Mouse (Mus musculus) embryo, embryonic 11 days (tissue): ENCODE results near the gene Tmod2.
"Not testable (repeated sequence)": the region's sequence is repeated elsewhere in the genome, so short reads cannot be mapped to it uniquely, and the experiment has no call there.

ENCODE experiments used
- DNase-seq: peaks from one replicate; pipeline ENCODE4 v3.0.0-alpha.2; 2015

The Tmod2 gene

DNA sequence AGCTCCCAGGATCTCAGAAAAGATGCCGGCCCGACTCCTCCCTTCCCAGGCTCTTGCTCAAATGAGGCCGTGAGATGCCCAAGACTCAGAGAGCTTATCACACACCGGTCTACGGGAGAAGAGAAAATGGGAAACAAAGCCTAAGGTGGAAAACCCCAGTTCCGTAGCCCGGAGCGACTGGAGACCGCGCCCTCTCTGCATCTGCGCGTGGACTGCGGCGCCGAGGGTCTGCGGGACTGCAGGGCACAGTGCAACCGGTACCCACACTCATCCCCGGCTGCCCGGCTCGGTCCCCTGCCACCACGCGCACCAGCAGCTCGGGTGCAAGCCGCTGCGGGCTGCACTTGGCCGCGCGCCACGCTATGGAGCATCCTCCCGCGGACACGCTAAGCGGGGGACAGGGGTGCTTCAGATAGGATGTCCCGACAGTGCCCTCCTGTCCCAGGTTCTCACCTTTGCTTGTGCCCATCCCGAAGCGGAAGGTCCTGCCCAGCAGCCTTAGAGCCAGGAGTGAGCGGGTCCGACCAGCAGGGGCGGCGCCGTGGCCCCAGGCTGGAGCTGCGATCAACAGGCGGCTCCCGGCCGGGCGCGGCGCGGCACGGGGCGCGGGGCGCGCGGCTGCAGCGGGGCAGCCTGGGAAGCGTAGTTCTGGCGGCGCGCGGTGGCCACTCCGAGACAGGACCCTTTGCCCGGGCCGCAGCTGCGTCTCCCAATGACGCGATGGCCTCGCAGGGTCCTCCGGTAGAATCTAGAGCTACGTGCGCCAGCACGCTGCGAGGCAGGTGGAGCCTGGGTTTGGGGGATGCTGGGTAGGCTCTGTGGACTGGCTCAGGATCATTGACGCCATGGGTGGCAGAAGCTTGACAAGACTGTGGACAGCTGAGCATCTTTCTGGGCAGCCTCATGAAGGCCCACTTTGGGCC, at the start of gene Tmod2:
Gene Tmod2, minus strand, starts transcription at position 755 of the 923 bp plus-strand sequence.
- DNase-seq = peak; percentile 88

DNA sequence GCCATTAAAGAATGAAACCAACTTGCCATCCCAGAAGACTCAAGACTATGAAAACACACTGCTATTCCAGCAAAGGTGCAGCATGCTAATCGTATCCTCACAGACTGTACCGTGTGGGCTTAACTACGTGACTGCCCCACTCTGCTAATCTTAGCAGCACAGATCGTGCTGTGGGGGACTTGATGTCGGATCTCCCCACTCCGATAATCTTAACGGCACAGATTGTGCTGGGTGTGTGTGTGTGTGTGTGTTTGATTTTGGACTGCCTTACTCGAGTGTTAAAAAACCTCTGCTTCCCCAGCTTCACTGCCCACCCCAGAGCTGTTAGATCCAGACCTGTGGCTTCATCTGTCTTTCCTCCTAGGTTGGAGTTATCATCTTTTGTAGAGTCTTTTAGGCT, 49.8 kb upstream of the Tmod2 start:
- DNase-seq = no peak

DNA sequence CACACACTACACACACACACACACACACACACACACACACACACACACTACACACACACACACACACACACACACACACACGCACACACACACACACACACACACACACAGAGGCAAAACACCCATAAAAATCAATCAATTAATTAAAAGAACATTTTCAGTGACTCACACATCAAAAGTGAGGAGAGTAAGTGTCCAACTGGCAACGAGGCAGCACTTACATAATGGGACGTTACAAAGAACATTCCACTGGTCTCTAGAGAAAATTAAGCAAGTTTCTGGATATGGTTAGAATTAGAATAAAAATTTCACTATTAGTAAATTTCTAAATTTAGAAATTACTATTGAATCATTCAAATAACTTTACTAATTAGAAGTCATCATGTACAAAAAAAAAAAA, 45.3 kb upstream of the Tmod2 start:
- not testable (repeated sequence) for DNase-seq

DNA sequence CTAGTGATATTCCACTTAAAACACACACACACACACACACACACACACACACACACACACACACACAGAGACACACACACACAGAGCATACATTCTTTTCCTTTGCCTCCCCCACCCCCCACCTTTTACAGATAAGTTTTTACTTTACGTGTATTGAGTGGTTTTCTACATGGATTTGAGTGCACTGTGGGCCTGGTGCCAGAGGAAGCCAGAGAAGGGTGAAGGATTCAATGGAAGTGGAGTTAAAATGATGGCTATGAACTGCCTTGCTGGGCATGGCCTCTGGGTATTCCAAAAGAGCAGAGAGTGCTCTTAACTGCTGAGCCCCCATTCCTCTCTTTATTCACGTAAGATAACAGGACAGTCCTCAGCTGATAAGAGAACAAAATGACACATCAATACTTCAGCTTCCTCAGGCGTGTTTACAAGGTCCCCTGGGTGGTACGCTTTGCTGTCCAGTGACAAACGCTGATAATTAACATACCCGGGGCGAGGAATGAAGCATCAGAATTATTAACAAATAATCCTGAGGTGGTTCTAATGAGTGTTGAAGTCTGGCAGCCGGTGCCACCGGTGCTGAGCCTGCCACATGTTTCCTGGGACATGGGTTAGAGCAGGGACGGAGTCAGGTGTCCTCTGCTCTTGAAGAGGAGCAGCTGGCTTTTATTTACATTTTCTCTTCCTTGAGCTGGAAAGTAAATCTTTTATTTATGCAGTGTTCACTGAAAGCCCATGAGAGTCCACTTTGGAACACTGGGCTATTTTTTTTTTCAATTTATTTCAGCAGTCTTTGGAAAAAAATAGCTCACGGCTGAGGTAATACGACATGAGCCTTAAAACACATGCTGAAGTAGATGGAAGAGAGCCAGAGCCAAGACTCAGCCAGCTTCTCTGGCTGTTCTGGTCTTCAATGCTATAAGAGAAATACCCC, 43.1 kb upstream of the Tmod2 start:
- DNase-seq = no peak

DNA sequence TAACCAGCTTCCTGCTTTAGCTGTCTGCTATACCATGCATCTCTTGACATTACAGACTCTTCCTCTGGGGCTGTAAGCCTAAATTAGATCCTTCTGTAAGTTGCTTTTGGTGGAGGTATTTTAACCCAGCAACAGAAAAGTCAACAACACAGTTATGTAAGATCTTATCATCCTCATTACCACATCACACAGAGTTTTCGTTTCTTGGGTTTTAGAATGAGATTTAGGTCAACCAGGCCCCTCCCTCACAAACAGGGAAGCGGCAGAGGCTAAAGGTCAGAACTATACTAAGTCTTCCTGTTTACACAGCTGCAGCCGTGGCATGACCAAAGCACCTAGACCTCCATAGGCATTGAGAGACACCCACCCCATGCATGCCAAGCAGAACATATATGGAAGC, 34.3 kb upstream of the Tmod2 start:
- peak; percentile 42 for DNase-seq

DNA sequence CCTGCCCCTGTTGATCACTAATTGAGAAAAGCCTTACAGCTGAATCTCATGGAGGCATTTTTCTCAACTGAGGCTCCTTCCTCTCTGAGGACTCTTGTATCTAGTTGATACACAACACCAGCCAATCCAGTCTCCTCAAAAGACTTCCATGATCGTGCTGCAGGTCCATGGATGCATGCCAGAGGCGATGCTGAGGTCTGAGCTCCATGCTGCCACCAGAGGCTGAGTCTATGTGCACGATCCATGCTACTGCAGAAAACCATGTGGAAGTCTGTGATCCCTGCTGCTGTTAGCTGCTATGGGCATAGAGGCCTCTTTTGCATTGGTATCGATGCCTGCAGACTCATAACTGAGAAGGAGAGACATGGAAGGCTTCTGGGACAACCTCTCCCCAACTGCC, 23.1 kb upstream of the Tmod2 start:
- no peak for DNase-seq

DNA sequence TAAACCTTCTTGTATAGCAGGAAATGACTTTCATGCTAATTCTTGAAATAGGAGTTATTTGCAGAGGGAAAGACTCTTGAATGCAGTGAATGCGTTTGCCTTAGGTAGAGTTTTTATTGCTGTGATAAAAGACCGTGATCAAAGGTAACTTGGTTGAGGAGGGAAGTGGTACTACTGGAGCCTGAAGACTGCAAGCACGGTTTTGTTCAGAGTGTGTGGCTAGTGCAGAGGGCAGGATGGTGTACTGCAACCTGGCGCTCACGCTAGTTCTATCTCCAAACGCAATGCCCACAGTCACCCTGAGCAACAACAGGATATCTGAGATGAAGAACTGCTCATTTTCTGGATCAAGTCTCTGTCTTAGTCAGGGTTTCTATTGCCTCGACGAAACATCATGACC, 22.5 kb upstream of the Tmod2 start:
- DNase-seq = no peak

DNA sequence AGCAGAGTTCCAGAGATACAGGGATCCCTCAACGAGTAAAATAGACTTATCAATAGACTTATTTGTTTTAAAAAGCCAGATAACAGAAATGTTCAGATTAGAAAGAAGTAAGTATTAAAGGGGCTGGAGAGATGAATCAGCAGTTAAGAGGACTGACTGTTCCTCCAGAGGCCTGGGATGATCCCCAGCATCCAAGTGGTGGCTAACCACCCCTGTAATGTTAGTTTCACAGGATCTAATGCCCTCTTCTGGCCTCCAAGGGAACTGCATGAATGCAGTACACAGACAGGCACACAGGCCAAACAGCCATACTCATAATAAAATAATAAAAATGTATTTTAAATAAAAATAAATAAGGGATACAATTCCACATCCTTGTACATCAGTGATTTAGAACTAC, 21.8 kb upstream of the Tmod2 start:
- peak; percentile 48 for DNase-seq

DNA sequence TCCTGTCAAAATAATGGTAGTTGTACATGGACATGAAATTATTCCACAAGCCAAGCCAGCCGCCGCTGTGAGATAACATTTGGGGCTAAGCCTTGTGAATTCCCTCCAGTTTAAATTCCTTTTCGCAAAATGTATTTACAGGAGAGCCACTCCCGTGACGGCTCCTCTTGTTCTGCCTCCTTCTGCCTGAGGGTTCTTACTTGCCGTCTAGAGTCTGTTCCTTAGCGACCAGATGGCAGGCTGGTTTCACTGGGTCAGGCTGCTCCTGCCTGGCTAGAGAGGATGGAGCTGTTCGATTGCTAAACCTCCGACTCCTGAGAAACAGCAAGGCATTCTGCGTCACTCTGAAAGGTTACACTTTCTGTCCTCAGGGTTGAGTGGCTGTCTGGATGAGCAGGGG, 21.0 kb upstream of the Tmod2 start:
- DNase-seq = peak; percentile 7

DNA sequence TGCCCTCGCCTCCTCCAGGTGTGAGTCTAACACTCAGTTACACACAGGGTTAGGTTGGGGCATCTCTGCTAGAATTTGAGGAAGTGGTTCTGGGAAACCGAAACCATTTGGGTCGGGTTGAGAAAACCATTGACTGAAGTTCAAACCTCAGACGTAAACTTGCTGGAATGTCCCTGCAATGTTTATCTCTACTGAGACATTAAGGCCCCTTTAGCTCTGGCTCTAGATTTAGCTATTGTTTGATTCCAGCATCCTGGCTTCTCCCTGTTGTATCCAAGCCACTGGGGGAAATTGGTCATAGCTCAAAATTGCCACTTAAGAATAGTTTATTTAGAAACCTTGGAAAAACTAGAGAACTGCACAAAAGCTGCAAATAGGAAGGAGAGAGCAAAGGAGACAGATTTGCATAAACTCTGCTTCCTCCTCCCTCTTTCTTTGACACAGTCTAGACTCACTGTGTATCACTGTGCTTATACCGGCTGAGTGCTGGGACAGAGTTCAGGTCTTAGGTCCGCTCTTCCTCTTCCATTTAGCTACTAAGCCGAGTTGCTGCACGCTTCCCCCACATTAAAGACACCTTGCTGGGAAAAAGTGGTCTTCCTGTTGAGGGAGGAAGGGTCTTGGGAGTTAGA, 19.8 kb upstream of the Tmod2 start:
- DNase-seq = no peak

DNA sequence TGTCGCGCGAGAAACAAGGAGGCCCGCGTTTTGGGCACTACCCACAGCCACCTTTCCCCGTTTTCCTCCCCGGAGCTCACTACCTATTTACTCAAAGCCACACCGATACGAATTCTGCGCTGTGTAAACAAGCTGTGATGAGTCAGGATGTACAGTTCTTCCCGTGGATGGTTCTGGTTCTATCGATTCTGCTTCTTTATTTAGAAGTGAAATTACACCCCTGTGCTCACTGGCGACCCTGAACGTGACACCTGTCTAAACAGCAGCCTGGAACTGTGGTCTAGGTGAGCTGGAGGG, 15.1 kb upstream of the Tmod2 start:
- DNase-seq = no peak

DNA sequence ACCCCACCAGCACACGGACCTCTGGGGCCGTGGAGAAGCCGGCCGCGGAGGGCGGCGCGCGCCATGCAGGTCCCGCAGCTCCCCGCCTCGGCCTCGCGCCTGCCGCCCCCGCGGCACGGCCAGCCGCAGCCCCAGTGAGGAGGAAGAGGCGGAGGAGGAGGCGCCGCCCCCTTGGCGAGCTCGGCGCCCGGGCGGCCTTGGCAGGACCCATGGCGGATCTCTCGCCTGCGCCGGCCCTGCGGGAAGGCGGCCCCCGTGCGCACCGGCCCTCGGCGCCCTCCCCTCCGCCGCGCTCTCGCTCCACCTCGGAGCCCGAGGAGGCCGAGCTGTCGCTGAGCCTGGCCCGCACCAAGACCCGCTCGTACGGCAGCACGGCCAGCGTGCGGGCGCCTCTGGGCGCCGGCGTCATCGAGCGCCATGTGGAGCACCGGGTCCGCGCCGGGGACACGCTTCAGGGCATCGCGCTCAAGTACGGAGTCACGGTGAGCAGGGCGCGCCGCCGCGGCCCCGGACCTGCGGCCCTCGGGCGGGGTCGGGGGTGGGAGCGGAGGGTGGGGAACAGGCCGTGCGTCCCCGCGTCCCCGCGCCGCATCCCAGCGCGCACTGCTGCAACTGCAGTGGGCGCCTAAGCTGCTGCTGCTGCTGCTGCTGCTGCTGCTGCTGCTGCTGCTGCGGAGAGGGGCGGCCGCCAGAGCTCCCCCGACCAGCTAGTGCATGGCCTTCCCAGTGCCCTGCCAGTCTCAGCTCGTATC, 14.6 kb upstream of the Tmod2 start, which contains the start of gene Lysmd2:
Gene Lysmd2, plus strand, starts transcription at position 186 of the 752 bp plus-strand sequence.
- DNase-seq = peak; percentile 82

DNA sequence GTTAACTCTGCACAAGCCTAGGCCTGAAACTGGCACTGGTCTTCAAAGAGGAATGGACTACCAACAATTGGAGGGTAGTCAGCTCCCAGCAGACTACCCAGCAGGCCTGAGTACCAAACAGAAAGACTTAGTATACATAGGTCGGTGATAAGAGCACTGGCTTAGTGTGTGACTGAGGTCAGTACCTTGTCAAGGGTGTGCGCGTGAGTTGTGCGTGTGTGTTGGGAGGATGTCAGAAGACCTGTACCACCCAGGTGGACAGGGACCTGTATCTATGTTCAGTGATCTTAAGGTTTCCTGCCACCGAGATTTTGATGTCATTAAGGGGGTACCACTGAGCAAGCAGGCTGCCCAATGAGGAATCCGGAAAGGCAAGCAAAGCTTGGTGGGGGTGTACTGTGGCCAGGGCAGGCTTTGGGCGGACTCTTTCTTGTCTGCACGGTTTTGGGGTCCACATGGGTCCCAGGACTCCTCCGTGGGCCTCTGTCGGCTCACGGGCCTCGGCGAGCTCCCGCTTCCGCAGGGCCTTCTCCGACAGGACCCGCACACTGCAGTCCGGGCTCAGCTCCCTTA, 13.9 kb upstream of the Tmod2 start:
- no peak for DNase-seq

DNA sequence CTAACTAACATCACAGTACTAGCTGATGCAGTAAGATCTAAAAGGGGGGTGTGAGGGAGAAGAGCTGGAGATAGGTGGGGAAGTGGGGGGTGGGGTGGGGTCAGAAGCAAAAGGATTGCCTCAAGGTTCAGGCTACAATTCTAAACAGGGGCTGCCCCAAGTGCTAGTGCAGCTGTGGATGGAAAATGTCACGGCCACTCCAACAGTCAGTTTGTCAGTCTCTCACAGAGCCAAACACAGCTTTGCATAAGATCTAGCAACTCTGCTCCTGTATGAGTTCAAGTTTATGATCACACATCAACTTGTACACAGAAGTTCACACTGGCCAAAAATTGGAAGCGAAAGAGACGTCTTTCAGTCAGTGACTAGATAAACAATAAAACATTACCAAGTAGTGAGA, 10.3 kb upstream of the Tmod2 start:
- DNase-seq = no peak

DNA sequence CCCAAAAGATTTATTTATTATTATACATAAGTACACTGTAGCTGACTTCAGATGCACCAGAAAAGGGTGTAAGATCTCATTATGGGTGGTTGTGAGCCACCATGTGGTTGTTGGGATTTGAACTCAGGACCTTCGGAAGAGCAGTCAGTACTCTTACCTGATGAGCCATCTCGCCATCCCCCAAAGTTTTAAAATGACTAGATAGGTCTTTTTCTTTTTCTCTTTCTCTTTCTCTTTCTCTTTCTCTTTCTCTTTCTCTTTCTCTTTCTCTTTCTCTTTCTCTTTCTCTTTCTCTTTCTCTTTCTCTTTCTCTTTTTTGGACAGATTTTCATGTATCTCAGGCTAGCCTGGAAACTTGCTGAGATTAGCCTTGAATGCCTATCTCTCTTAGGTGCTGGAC, 8.6 kb upstream of the Tmod2 start:
- DNase-seq = not testable (repeated sequence)

DNA sequence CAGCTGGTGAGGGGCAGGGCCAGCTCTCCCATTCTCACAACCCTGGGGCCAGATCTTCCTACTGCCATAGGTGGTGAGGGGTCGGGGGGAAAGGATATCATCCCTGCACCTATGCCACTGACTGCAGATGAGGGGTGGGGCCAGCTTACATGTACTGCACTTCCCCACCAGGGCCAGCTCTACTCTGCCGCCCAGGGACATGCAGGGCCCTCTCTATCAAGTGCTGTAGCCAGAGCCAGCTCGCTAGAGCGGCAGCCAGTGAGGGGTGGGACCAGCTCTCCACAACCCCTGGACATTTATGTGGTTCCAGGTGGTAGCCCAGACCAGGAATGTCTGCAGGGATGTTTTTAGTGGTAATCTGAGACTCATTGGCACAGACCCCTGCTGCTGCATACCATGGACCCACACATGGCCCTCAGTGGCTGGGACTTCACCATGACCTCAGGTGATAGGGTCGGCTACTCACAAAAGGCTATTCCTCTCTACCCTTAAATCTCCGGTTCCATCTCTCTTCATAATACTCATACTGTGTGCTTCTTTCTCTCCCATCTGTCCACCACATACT, 7.8 kb upstream of the Tmod2 start:
- DNase-seq = no peak

DNA sequence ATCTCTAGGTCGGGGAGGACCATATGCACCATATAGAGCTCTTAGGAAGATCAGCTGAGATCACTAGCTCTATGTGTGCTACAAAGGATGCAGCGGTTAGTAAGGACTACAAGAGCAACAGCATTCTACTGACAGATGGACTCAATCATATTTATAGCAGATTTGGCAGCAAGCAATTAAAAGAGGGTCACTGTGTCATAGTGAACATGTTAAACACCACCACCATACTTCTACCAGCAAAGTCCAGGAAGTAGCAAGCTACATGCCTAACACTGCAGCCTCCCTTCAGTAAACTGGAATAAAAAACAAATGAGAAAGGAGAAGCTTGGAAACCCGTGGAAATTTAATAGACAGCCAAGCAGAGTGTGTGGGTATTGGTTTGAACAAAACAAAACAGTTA, 5.4 kb upstream of the Tmod2 start:
- no peak for DNase-seq

DNA sequence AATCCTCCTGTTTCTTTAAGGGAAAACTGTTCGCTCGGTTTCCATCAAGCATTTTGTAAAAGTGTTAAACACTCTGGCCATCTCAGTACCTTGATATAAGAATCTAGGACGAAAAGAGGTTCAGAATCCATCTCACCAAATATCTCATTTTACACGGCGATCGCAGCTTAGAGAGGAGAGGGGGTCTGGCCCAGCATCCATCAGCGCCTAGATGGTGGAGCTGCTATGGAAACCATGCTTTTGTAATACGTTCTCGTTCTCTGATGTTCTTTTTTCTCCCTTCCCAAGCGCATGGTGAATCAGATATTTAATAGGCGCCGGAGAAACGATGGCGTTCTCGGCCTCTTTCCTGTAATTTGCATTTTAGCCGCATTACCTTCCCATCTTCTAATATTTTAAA, 1.2 kb downstream of the Tmod2 start:
- peak; percentile 29 for DNase-seq

DNA sequence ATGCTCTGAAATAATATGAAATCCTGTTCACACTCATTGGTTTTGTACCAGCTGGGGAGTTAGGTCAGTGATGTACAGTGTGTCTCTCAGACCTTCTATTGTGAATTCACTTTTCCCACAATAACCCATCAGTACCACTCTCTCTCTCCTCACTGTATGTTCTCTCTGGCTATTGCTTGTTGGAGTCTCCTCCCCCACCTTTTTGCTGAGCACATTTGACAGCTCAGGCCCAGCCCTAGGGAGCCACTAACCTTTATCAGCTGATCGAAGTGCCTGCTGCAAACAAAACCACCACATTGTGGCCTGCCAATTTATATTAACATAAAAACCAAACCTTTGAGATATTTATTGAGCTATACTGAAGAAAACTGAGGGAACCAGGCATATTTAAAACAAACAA, 1.6 kb downstream of the Tmod2 start:
- DNase-seq = no peak

DNA sequence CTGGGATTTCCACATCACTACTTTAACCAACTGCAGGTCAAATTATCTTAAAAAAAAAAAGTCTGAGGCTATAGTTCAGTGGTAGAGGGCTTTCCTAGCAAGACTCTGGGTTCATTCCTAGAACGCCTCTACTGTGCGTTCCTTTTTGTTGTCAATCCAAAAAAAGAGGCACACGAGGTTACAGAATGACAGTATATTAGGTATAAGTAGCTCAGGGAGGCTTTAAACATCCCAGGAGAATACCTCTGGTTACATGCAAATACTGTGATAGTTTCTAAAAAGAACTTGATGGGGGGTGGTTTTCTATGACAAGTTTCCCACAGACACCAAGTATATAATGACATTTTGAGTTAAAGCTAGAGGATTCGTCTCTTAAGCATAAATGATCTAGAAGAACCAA, 3.6 kb downstream of the Tmod2 start:
- no peak for DNase-seq

DNA sequence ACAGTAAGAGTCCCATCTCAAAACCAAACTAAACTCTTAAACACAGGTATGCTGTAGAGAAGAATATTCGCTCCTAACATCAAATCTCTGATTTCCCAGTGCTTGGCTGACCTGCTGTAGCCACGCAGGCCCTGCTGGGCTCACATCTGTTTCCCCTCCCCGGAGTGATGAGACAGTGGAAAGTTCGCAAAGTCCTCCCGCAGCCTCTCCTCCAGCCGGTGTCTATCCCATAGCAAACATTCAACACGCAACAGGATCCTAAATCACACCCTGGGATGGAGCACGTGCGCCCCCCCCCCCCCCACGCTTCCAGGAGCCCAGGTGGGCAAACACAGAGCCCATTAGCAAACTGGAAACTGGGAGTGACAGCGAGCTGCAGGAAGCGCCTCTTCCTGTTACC, 9.6 kb downstream of the Tmod2 start:
- peak; percentile 21 for DNase-seq
